Mouse (Mus musculus) lung, adult 2 months (tissue): ENCODE measurements around the gene Aim2.

ENCODE experiments used
- CTCF ChIP-seq: fragments of 200-500 bp; IDR thresholded peaks from 2 replicates; pipeline ENCODE4 v1.5.1; 2011; ENCODE audit warnings: mild to moderate bottlenecking, low read length, control low read depth; ENCODE audit not compliant: insufficient read depth
- POLR2A ChIP-seq: fragments of 200-500 bp; IDR thresholded peaks from 2 replicates; pipeline ENCODE4 v1.6.1; 2011; ENCODE audit warnings: low read depth, mild to moderate bottlenecking, control low read depth, low read length, borderline replicate concordance; ENCODE audit errors: extremely low read depth

GRCm38 (mm10) chr1:173315725-173316124, 35.0 kb upstream of the Aim2 start:
- TF ChIP-seq CTCF (no peak), POLR2A (no peak)
